Mouse (Mus musculus): ENCODE measurements around the gene Gm45234. TPM values are rescaled to one million over a fixed set of nuclear protein-coding genes. Genes with fewer than 3 reads are reported as not detected.

Gene Gm45234
- polyA plus RNA-seq, 1 experiment from 2014 or later, result not detected

MicroRNA genes within 50 kb of the gene (microRNA counts, 519-probe panel; counts per million panel counts)
- 171 counts per million, percentile 57 among the panel's probes with 10 or more counts for microRNA mmu-miR-141
- microRNA mmu-miR-200c, result 2,784 counts per million, percentile 62 among the panel's probes with 10 or more counts

Small RNA genes lying within 50 kb of the gene (microRNA-seq; reads per million reads assigned to microRNA genes)
- 47.1 reads per million, percentile 40 among the genes with 10 or more reads in this experiment for gene Mir141
- 250 reads per million, percentile 62 among the genes with 10 or more reads in this experiment for gene Mir200c

Other genes with a start within 250 kb of the Gm45234 start
- 0.12 TPM in 1 of 2 replicates, not detected in the other for gene C1ra, start 243.6 kb downstream of the Gm45234 start, polyA plus RNA-seq (2014; fragmentation: Nextera tagmentation; extraction: Ambion mirVana)
- 0.28 and 0.73 TPM in 2 replicates for gene C1s1, start 213.7 kb downstream of the Gm45234 start, polyA plus RNA-seq (2014; fragmentation: Nextera tagmentation; extraction: Ambion mirVana)
- not detected in 2 replicates for gene C1rb, start 185.7 kb downstream of the Gm45234 start, polyA plus RNA-seq (2014; fragmentation: Nextera tagmentation; extraction: Ambion mirVana)
- gene C1s2, start 119.9 kb downstream of the Gm45234 start, polyA plus RNA-seq (2014; fragmentation: Nextera tagmentation; extraction: Ambion mirVana), result not detected in 2 replicates
- 37.3 and 42.2 TPM in 2 replicates for gene Lpcat3, start 93.0 kb downstream of the Gm45234 start, polyA plus RNA-seq (2014; fragmentation: Nextera tagmentation; extraction: Ambion mirVana)
- 202 and 204 TPM in 2 replicates for gene Emg1, start 43.8 kb downstream of the Gm45234 start, polyA plus RNA-seq (2014; fragmentation: Nextera tagmentation; extraction: Ambion mirVana)
- gene Phb2, start 43.7 kb downstream of the Gm45234 start, polyA plus RNA-seq (2014; fragmentation: Nextera tagmentation; extraction: Ambion mirVana), result 362 and 370 TPM in 2 replicates
- 6.9 and 8.0 TPM in 2 replicates for gene Ptpn6, start 17.3 kb downstream of the Gm45234 start, polyA plus RNA-seq (2014; fragmentation: Nextera tagmentation; extraction: Ambion mirVana)
- 456 and 504 TPM in 2 replicates for gene Grcc10, start 14.6 kb downstream of the Gm45234 start, polyA plus RNA-seq (2014; fragmentation: Nextera tagmentation; extraction: Ambion mirVana)
- gene Atn1, start 503 bp upstream of the Gm45234 start, polyA plus RNA-seq (2014; fragmentation: Nextera tagmentation; extraction: Ambion mirVana), result 11.8 and 12.1 TPM in 2 replicates
- gene Eno2, start 13.7 kb upstream of the Gm45234 start, polyA plus RNA-seq (2014; fragmentation: Nextera tagmentation; extraction: Ambion mirVana), result 8.5 and 9.8 TPM in 2 replicates
- gene Lrrc23, start 23.7 kb upstream of the Gm45234 start, polyA plus RNA-seq (2014; fragmentation: Nextera tagmentation; extraction: Ambion mirVana), result 0.27 and 1.4 TPM in 2 replicates
- gene Spsb2, start 52.6 kb upstream of the Gm45234 start, polyA plus RNA-seq (2014; fragmentation: Nextera tagmentation; extraction: Ambion mirVana), result 6.3 and 6.9 TPM in 2 replicates
- gene Tpi1, start 58.3 kb upstream of the Gm45234 start, polyA plus RNA-seq (2014; fragmentation: Nextera tagmentation; extraction: Ambion mirVana), result 622 and 634 TPM in 2 replicates
- gene Usp5, start 73.5 kb upstream of the Gm45234 start, polyA plus RNA-seq (2014; fragmentation: Nextera tagmentation; extraction: Ambion mirVana), result 162 and 174 TPM in 2 replicates
- 190 and 195 TPM in 2 replicates for gene Cdca3, start 73.5 kb upstream of the Gm45234 start, polyA plus RNA-seq (2014; fragmentation: Nextera tagmentation; extraction: Ambion mirVana)
- 0.22 and 0.29 TPM in 2 replicates for gene Gnb3, start 84.3 kb upstream of the Gm45234 start, polyA plus RNA-seq (2014; fragmentation: Nextera tagmentation; extraction: Ambion mirVana)
- gene P3h3, start 101.7 kb upstream of the Gm45234 start, polyA plus RNA-seq (2014; fragmentation: Nextera tagmentation; extraction: Ambion mirVana), result 14.6 and 16.9 TPM in 2 replicates
- 2.3 TPM in 2 replicates for gene Gpr162, start 108.0 kb upstream of the Gm45234 start, polyA plus RNA-seq (2014; fragmentation: Nextera tagmentation; extraction: Ambion mirVana)
- 0.07 TPM in 1 of 2 replicates, not detected in the other for gene Cd4, start 132.2 kb upstream of the Gm45234 start, polyA plus RNA-seq (2014; fragmentation: Nextera tagmentation; extraction: Ambion mirVana)
- gene Lag3, start 155.7 kb upstream of the Gm45234 start, polyA plus RNA-seq (2014; fragmentation: Nextera tagmentation; extraction: Ambion mirVana), result 1.4 and 1.7 TPM in 2 replicates
- 345 and 381 TPM in 2 replicates for gene Ptms, start 164.1 kb upstream of the Gm45234 start, polyA plus RNA-seq (2014; fragmentation: Nextera tagmentation; extraction: Ambion mirVana)
- 468 and 513 TPM in 2 replicates for gene Mlf2, start 175.4 kb upstream of the Gm45234 start, polyA plus RNA-seq (2014; fragmentation: Nextera tagmentation; extraction: Ambion mirVana)
- gene Cops7a, start 209.5 kb upstream of the Gm45234 start, polyA plus RNA-seq (2014; fragmentation: Nextera tagmentation; extraction: Ambion mirVana), result 110 and 118 TPM in 2 replicates
- 1.7 and 2.6 TPM in 2 replicates for gene Pianp, start 240.7 kb upstream of the Gm45234 start, polyA plus RNA-seq (2014; fragmentation: Nextera tagmentation; extraction: Ambion mirVana)

All from neural tube, embryonic 11.5 days (tissue).